Mouse (Mus musculus) limb, embryonic 11.5 days (tissue): ENCODE results near the gene Adcy9. TPM values are rescaled to one million over a fixed set of nuclear protein-coding genes. Genes with fewer than 3 reads are reported as not detected.

Experiments used
- ATAC-seq: fragments of 200-750 bp; cut with Nextera tagmentation; 2 replicates; pipeline ENCODE4 v1.8.0; 2017; ENCODE audit warnings: low read depth; ENCODE audit not compliant: insufficient number of reproducible peaks, low FRiP score, low TSS enrichment
- DNase-seq: peaks from one replicate; pipeline ENCODE4 v3.0.0-alpha.2; 2015; ENCODE audit warnings: low spot score
- H3K27ac ChIP-seq: fragments of 300-500 bp; sonication (generic); replicated peaks from 2 replicates; pipeline ENCODE4 v1.5.1; 2014; ENCODE audit warnings: low read depth, mild to moderate bottlenecking, low read length
- H3K27me3 ChIP-seq: fragments of 300-500 bp; sonication (generic); 2 replicates; pipeline ENCODE4 v1.6.1; 2014; ENCODE audit warnings: mild to moderate bottlenecking, low read length, mixed read lengths; ENCODE audit not compliant: control insufficient read depth, insufficient read depth
- H3K36me3 ChIP-seq: fragments of 300-500 bp; sonication (generic); 2 replicates; pipeline ENCODE4 v1.6.1; 2014; ENCODE audit warnings: mild to moderate bottlenecking, low read length, moderate library complexity, mixed read lengths; ENCODE audit not compliant: control insufficient read depth, insufficient read depth
- H3K4me1 ChIP-seq: fragments of 300-500 bp; sonication (generic); 2 replicates; pipeline ENCODE4 v1.6.1; 2014; ENCODE audit warnings: low read length, mixed read lengths; ENCODE audit not compliant: control insufficient read depth, insufficient read depth
- H3K4me2 ChIP-seq: fragments of 300-500 bp; sonication (generic); 2 replicates; pipeline ENCODE4 v1.6.1; 2014; ENCODE audit warnings: low read depth, mild to moderate bottlenecking, moderate library complexity; ENCODE audit not compliant: severe bottlenecking
- H3K4me3 ChIP-seq: fragments of 300-500 bp; sonication (generic); 2 replicates; pipeline ENCODE4 v1.5.1; 2014; ENCODE audit warnings: low read depth, low read length
- H3K9ac ChIP-seq: fragments of 300-500 bp; sonication (generic); 2 replicates; pipeline ENCODE4 v1.6.1; 2014; ENCODE audit warnings: mild to moderate bottlenecking, low read length
- H3K9me3 ChIP-seq: fragments of 300-500 bp; sonication (generic); 2 replicates; pipeline ENCODE4 v1.6.1; 2016; ENCODE audit warnings: low read length; ENCODE audit not compliant: control insufficient read depth
- WGBS: fragments of 180-500 bp; shearing (Covaris S2); extraction: QIAGEN DNeasy Blood & Tissue Kit; methylation state at CpG from one replicate; pipeline ENCODE4 v1.1.7; 2014; 5-methylcytosine and 5-hydroxymethylcytosine counted together
- polyA plus RNA-seq: library from polyadenylated mRNA; unstranded; fragments of >200 nt; fragmentation: Nextera tagmentation; extraction: Ambion mirVana; gene quantifications from 2 replicates; pipeline ENCODE4 v1.2.1, GENCODE M21; 2014

Gene Adcy9
- polyA plus RNA-seq, 1 experiment from 2014 or later, result 0.93 TPM

DNA sequence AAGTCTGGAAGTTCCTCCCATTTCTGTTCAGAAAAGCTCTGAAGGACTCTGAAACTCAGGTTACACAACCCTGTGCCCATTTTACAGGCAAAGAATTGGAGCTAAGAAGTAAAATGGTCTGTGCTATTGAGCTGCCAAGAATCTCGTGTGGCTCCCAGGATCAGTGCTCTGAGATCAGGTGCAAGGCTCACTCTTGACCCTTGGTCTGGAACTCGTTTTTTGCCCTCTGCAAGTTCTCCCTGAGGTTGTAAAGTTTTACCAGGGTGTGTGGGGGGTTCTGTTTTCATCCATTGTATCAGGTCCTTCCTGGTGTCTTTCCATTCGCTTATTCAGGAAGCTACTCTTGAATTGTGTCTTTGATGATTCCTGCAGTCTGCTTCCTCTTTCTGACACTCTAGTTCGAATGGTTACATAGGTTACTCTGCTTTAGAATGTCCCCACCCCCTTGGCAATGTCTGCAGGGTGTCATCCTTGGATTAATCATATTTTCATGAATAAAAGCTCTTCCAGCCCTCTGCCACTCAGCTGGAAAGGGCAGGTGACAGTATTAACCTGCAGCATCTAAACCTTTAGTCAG is 5.4 kb upstream of the Adcy9 start:
- no peak overlapping the region for H3K27ac ChIP-seq
- H3K27me3 ChIP-seq, result no peaks in the 10 kb centered on the region
- no peak overlapping the region for H3K4me2 ChIP-seq
- no peaks in the 10 kb centered on the region for H3K36me3 ChIP-seq
- H3K4me1 ChIP-seq, result no peaks in the 10 kb centered on the region
- no peak overlapping the region for H3K9ac ChIP-seq
- no peaks in the 10 kb centered on the region for H3K9me3 ChIP-seq
- ATAC-seq (no peak), DNase-seq (no peak)
- WGBS, result 42% methylated on average over 4 of the region's 4 CpGs
- no peak overlapping the region for H3K4me3 ChIP-seq

DNA sequence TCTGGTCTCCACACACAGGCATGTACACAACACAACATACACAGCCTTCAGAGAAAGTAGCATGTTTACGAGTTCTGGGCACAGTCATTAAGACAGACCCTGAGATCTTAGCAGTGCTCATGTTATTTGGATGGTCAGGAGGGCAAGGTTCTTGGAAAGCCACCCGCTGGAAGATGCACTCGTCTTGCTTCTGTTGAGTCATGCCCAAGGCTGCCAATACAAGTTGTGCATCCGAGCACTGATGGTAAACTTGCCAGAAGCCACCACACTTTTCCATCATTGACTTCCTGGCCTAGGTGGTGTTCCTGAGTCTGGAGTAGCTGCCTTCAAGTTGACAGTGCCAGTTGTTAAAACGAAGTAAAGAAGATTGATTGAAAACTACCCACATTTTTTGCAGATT is 3.3 kb upstream of the Adcy9 start:
- WGBS, result 80% methylated on average over 5 of the region's 5 CpGs
- peaks cover 5% of the 10 kb centered on the region; the same call in 1 of the 2 replicates for H3K4me1 ChIP-seq
- H3K4me2 ChIP-seq, result no peak overlapping the region
- no peak for DNase-seq
- no peak overlapping the region for H3K27ac ChIP-seq
- H3K4me3 ChIP-seq, result no peak overlapping the region
- no peak overlapping the region for H3K9ac ChIP-seq
- H3K36me3 ChIP-seq, result no peaks in the 10 kb centered on the region
- H3K27me3 ChIP-seq, result peaks cover 7% of the 10 kb centered on the region
- no peaks in the 10 kb centered on the region for H3K9me3 ChIP-seq
- ATAC-seq, result no peak

DNA sequence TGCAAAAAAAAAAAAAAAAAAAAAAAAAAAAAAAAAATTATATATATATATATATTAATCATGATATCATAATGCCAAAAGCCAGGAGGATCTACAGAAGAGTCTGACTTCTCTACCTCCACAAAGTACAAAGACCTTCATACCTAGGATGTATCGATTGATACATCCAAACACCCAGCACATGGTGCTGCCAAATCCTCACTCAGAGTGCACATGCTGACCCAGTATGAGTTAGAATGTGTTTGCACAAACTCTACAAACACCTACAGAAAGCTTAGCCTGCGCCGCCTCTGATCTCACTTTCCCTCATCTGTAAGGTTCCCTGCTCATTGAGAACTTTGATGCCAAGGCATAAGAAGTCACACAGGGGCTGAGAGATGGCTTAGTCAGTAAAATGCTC is 2.7 kb upstream of the Adcy9 start:
- no peaks in the 10 kb centered on the region for H3K9me3 ChIP-seq
- peaks cover 14% of the 10 kb centered on the region for H3K27me3 ChIP-seq
- ATAC-seq (no peak), DNase-seq (no peak)
- H3K4me1 ChIP-seq, result peaks cover 5% of the 10 kb centered on the region; the same call in 1 of the 2 replicates
- no peak overlapping the region for H3K27ac ChIP-seq
- 91% methylated on average over 3 of the region's 3 CpGs for WGBS
- no peak overlapping the region for H3K4me2 ChIP-seq
- no peak overlapping the region for H3K9ac ChIP-seq
- no peak overlapping the region for H3K4me3 ChIP-seq
- no peaks in the 10 kb centered on the region for H3K36me3 ChIP-seq

DNA sequence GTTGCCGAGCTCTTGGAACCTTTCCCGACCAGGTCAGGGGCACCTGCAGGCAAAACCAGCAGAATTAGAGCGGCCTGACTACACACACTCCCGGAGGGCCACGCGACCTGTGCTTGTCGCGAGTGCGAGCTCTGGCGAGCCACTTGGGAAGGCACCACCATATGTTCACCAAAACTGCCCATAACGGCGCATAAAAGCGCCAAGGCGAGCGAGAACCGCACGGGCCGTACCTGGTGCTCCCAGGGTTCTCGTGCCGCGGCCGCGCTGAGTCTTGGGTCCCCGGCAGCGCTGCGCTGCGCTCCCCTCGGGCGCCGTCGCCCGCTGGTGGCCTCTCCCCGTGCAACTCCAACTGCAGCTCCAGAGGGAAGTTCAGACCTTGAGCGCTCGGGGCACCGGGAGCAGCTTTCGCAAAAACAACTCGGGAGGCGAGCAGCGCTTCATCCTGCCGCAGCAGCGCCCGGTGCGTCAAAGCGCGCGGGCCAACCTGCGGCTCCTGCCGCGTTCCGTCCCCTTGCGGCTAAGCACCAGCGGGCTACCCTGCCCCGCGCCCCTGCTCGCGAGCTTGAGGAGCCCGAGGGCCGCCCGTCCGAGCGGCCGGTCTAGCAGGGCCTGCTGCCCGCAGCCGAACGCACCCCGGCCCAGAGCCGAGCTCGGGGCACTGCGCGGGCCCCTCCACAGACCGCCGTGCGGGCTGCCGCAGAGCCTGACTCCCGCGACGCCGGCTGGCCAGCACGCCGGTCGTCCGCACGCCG is 576 bp downstream of the Adcy9 start:
- ATAC-seq (peak; percentile 75), DNase-seq (peak; percentile 72)
- peaks cover 5% of the 10 kb centered on the region; the same call in 1 of the 2 replicates for H3K4me1 ChIP-seq
- peak overlapping the region; percentile 65 for H3K4me3 ChIP-seq
- peak overlapping the region; percentile 98 for H3K4me2 ChIP-seq
- H3K9me3 ChIP-seq, result no peaks in the 10 kb centered on the region
- no peaks in the 10 kb centered on the region for H3K36me3 ChIP-seq
- H3K27me3 ChIP-seq, result peaks cover 17% of the 10 kb centered on the region
- peak overlapping the region; percentile 62 for H3K9ac ChIP-seq
- no peak overlapping the region for H3K27ac ChIP-seq
- WGBS, result under 1% methylated on average over 84 of the region's 85 CpGs

DNA sequence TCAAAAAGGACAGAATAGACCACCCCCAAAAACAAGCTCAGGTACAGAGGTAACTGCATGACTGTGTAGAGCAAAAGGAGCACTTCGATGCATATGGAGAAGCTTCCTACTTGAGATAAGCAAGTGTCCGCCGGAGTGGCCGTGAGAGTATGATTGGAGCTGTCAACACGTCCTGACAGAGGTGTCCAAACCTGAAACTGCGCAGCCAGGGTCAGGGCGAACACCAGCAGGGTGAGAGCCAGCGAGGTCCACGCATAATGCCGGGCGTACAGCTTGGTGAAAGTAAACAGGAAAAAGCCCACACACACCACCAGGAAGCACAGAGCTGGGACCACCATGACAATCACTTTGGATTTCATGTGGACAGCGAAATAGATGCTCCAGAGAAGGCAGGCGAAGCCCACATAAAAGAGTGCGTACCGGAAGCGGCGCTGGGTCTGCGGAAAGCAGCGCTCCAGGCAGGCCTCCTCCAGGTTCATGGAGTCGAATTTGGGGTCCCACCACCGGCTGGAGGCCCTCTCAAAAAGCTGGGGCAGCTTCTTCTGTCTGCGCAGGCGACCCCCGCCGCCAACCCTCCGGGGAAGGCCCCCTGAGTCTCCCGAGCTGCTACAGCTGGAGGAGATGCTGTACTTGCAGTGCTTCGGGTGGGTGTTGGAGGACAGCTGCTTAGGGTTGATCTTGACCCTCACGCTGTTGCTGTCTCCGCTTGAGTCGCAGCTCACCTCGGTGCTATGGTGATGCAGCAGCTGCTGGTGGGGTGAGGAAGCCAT is 1.3 kb downstream of the Adcy9 start:
- Histone ChIP-seq H3K4me1 (peaks cover 5% of the 10 kb centered on the region; the same call in 1 of the 2 replicates), H3K9me3 (no peaks in the 10 kb centered on the region), H3K27ac (no peak overlapping the region), H3K27me3 (peaks cover 17% of the 10 kb centered on the region), H3K36me3 (no peaks in the 10 kb centered on the region), H3K4me3 (peak overlapping the region; percentile 65), H3K4me2 (peak overlapping the region; percentile 98), H3K9ac (peak overlapping the region; percentile 62)
- ATAC-seq (no peak), DNase-seq (no peak)
- 13% methylated on average over 32 of the region's 32 CpGs for WGBS

DNA sequence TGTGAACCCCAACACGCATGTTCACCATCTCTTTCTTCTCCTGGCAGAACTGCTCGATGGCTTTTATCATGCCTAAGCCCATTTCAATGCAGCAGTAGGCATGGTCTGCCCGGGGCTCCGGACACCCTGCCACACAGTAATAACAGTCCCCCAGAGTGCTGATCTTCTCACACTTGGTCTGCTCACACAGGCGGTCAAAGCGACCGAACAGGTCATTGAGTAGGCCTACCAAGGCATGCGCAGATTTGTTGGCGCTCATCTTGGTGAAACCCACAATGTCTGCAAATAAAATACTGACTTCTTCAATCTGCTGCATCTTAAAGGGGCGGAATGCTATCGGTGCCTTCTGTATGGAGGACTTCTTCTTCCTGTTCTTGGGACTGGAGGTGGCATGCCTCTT is 2.2 kb downstream of the Adcy9 start:
- Histone ChIP-seq H3K9ac (no peak overlapping the region), H3K9me3 (no peaks in the 10 kb centered on the region), H3K27me3 (peaks cover 17% of the 10 kb centered on the region), H3K4me1 (peaks cover 5% of the 10 kb centered on the region; the same call in 1 of the 2 replicates), H3K36me3 (no peaks in the 10 kb centered on the region), H3K27ac (no peak overlapping the region), H3K4me3 (no peak overlapping the region), H3K4me2 (no peak overlapping the region)
- 91% methylated on average over 11 of the region's 11 CpGs for WGBS
- DNase-seq (no peak), ATAC-seq (no peak)

DNA sequence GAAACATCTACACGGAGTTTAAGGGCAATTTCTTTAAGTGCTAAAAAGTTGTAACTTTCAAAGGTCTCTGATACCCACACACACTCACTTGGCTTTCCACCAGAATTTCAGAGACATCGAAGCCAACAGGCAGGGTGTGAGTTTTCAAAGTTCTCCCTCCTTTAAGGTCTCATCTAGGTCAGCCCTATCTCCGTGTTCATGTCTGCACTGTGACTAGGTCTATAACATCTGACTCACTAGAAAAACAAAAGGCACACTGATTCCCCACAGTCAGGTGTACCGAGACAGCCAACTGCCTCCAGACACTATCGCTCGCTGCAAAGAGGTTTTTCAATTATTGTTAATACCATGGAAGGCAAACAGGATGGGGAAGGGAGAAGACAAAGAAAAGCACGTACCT is 2.8 kb downstream of the Adcy9 start:
- ATAC-seq (no peak), DNase-seq (no peak)
- Histone ChIP-seq H3K4me2 (no peak overlapping the region), H3K4me3 (no peak overlapping the region), H3K9ac (no peak overlapping the region), H3K27me3 (peaks cover 17% of the 10 kb centered on the region), H3K4me1 (peaks cover 5% of the 10 kb centered on the region; the same call in 1 of the 2 replicates), H3K9me3 (no peaks in the 10 kb centered on the region), H3K27ac (no peak overlapping the region), H3K36me3 (no peaks in the 10 kb centered on the region)
- WGBS, result 80% methylated on average over 7 of the region's 7 CpGs

DNA sequence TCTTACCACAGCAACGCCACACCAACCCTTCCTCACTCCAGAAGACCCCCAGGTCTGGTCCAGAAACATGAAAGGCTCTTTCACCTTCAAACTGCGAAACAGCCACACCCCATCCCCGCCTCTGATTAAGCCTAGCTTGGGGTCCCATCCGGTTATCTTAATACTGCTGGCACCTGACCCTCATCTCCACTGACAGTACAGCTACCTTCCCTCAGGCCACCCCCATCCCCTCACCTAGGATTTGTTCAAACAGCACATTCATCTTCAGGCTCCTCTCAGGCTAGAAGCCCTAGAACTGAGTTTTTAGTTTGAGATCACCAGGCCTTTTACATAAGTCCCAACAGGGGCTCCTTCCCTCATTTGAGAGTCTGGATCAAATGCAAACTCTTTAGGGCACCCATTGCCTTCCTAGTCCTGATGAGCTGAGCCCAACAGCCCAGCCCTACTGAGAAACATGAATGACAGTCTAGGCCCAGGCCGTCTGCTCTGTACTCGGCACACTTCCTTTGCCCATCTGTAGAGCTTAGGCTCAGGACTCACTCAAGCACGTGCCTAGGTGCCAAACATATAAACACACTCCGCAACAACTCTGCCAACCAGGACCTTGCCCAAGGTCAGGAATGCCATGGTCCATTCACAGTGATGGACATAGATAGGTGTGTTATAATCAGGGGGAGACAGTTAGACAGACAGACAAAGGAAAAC is 5.3 kb downstream of the Adcy9 start:
- H3K4me2 ChIP-seq, result no peak overlapping the region

More for the DNA sequence above, 5.3 kb downstream of the Adcy9 start:
- H3K9me3 ChIP-seq, result no peaks in the 10 kb centered on the region
- no peak overlapping the region for H3K27ac ChIP-seq
- H3K4me3 ChIP-seq, result no peak overlapping the region
- WGBS, result 75% methylated on average over 8 of the region's 8 CpGs
- peaks cover 17% of the 10 kb centered on the region for H3K27me3 ChIP-seq
- ATAC-seq (no peak), DNase-seq (no peak)
- peaks cover 5% of the 10 kb centered on the region; the same call in 1 of the 2 replicates for H3K4me1 ChIP-seq
- no peaks in the 10 kb centered on the region for H3K36me3 ChIP-seq
- H3K9ac ChIP-seq, result no peak overlapping the region
